Mouse (Mus musculus): ENCODE data around the gene Copg2. TPM values are rescaled to one million over a fixed set of nuclear protein-coding genes. Genes with fewer than 3 reads are reported as not detected.

Copg2 gene
- total RNA-seq, 2 experiments from 2014 or later, result 51.6 to 52.0 TPM

DNA sequence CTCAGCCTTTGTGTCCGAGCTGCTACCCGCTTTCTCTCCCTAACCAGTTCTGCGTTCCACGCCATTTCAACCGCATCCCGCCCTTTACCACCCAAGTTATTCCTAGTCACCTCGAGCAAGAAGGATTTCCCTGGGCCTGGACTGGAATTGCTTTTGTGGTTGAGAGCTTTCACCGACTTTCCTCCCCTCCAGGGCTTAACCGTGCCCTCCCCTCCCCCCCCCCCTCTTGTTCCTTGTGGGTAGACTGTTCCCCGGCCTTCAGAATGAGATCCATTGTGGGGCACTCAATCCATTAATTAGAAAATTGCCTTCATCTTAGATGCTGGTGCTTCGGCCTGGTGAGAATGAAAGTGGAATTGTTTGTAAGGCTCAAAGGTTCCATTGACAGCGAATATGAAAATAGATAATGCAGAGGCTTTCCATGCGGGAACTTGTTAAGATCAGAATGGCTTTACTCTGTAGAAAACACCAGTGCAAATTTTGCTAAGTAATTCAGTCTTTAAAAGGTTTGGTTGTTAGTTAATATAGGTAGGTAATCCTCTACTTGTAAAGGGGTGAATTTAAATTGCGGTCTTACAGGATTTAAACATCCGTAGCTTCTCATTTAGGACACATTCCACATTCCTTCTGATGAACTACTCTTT lies 160.7 kb downstream of the Copg2 start:
- DNase-seq, result no peak

DNA sequence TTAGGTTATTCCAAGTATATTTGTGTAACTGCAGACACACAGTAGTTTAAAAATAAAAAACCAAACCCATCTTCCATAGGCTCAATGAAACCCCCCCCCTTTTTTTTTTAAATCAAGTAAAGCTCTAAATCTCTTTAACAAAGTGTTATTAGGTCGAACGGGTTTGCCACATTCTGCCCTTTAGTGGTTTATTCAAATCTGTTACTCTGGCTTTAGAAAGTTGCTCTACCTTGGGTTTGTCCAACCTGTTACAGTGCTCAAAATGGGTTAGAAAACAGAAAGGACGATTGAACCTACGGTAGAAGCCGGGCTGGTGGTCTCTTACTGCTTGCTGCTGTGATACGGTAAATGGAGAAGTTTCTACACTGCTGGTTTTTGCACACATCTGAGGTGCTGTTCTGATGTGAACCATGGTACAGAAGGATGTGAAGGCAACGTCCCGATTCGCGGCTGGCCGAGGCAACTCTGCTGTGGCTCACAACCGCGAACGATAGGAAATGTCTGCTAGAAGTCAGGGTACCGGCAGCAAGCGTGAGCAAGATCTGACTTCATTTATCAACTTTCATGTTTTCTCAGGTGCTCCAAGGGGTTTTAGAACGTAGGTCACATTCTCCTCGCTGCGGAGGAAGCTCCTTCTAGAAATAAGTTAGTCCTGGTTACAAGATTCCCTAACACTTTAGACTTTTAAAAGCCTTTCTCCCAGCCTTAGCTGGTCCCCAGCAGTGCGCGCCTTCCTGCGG lies 161.4 kb downstream of the Copg2 start:
- intact Hi-C loops (cut with DNase I), result no loop called here

More for the DNA sequence above, 160.7 kb downstream of the Copg2 start:
- intact Hi-C loops (cut with DNase I), result no loop called here

DNA sequence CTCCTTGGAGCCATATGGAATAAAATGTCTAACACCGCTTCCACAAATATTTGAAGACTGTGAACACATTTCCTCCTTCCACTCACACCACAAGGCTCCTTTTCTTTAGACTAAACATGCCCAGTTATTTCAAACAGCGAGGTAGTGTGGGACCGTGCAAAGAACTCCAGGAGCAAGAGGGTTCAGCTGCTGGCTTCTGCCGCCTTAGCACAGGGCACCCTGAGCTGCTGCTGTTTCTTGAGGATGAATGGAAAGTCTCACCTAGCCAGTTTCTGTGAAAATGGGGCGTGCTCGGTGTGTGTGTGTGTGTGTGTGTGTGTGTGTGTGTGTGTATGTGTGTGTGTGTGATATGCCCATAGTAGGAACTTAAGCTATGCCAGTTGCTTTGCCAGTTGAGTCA lies 162.1 kb downstream of the Copg2 start:
- intact Hi-C loops (cut with DNase I), result no loop called here
- no peak for DNase-seq

More for the DNA sequence above, 161.4 kb downstream of the Copg2 start:
- no peak for DNase-seq

DNA sequence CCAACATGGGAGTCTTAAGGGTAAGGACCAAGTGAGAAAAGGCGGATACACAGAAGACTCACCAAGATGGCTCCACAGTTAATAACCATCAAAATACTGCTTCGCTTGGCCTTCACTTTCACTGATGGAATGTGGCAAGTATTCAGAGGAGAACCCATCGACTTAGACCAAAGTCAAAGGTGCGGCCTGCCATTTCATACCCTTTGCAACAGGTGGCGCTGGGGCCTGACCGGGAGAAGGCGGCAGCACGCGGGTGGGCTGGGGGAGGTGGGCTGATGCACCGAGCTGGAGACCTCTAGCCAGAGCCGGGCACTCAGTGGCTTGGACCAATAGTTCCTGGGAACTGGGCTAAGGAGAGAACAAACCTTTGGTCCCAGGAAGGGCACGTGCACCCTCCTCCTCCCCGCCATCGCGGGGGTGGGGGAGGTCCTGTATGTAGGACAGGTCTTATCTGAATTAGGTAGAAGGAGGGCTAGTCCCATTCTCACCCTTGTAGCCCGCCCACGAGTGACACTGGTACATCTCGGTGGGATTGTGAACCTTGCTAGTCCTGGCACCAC lies 163.9 kb downstream of the Copg2 start:
- DNase-seq, result no peak
- intact Hi-C loops (cut with DNase I), result no loop called here

DNA sequence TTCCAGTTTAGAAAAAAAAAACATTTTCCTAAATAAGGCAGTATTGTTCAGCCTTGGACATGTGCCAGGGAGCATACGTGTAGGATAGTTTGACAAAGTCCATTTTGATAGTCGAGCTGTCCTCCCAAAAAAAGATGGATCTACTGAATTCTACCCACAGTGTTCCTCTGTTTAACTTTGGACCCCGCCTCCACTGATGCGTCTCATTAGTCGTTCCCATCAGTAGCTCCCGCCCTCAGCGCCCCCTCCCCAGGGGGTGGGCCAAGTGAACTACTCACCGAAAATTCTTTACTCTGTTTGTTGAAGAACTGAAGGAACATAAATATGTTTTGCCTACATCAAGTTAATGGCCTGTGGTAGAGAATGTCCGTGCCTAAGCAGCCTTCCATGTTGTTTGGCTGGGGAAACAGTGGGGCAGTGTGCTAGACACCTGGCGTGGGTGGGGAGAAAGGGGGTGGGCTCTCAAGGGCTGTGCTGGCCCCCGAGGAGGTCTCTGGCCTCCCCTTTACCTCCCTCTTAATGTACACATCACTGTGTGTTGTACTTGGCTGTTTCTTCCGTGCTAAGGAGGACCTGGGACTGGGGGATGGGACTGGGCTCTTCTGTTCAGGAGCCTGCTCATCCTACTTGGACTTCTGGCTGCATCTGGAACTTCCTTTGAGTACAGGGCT lies 166.2 kb downstream of the Copg2 start:
- no peak for DNase-seq
- intact Hi-C loops (cut with DNase I), result no loop called here

DNA sequence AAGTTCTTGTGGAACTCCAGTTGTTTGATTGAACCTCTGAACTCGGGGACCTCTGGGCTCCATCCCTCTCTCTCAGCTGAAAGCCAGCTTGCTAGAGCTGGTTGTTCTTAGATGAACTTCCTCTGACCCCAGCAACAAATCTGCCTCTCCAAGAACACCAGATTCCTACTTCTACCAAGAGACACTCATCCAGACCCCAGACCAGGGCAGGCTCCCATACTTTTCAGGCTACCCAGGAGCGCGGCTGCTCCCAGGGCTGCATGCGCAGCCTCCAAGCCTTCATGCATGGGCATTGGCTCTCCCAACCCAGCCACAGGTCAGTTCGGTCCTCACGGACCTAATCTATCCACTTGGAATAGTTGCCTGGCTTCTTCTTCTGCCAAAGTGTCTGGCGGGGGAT lies 173.3 kb downstream of the Copg2 start, which contains the start of gene Mest:
Gene Mest, plus strand, starts transcription at position 217 of the 400 bp plus-strand sequence.
- no peak for DNase-seq
- intact Hi-C loops (cut with DNase I), result no loop called here

DNA sequence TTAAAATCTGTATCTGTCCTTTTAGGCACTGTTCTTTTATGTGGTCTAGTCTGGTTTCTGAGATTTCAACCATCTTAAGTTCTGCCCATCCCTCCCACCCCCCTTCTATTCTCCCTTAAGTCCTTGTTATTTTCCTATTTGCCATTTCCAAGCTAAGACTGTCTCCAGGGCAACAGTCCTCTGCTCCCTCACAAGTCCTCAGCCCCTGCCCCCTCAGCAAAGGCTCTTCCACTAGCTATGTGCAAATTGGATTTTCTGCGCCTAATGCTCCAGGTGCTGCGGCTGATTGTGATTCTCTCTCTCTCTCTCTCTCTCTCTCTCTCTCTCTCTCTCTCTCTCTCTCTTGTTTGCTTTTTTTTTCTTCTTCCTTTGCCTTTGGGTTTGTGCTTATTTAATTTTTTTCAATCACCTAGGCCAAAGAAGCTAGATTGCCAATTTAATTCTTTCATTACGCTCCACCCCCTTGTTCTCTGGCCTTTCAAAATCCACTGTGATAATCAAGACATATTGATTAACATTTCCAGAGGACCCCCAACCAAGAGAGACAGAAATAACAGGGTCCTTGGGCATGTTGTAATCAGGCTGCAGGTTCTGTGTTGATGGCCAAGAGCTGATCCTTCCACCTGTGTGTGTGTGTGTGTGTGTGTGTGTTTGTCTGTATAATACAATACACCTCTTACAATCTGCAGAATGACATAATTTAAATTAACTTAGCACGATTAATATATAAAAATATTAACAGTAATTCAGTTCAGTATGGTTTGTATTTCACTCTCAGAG lies 174.0 kb downstream of the Copg2 start:
- intact Hi-C loops (cut with DNase I), result no loop called here

DNA sequence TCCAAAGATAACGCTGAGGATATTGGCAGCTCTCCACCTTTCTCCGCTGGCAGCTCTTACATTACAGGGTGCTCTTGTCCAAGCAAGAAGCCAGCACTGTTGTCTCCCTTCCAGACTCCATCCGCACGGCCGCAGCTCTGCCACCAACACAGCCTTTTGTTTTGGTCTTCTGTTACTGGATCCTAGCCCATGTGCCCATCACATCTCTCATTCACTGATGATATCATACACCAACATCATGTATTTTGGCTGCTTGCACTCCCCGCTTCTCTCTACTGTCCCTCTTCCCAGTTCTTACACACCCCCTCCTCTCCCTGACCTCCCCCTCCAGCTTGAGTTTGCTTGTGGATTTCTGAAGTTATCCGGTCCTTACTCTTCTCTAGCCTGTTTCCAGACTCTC lies 179.8 kb downstream of the Copg2 start:
- intact Hi-C loops (cut with DNase I), result no loop called here
- DNase-seq, result no peak

More for the DNA sequence above, 174.0 kb downstream of the Copg2 start:
- no peak for DNase-seq

DNA sequence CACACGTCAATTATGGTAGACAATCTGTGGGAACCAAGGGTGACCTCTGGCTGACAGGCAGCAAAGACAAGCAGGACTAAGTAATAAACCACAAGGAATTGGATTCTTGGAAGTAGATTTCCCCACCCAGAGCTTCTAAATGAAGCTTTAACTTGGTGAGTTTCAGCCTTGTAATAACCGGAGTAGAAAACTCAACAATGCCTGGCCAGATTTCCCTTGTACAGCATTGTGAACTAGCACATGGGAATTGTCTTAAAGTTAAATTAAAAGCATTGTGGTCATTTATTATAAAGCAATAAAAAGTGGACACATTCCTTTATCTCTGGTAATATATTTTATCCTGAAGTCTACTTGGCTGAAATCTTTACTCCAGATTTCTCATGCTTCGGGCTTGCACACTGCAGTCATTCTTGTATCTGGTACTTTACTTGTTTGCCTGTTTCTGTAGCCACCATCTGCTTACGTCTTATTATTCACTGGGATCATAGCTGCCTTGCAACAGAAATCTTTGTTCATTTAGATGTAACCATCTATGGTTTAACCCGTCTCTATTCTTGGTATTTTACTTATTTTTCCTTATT lies 181.6 kb downstream of the Copg2 start:
- no peak for DNase-seq
- intact Hi-C loops (cut with DNase I), result no loop called here

DNA sequence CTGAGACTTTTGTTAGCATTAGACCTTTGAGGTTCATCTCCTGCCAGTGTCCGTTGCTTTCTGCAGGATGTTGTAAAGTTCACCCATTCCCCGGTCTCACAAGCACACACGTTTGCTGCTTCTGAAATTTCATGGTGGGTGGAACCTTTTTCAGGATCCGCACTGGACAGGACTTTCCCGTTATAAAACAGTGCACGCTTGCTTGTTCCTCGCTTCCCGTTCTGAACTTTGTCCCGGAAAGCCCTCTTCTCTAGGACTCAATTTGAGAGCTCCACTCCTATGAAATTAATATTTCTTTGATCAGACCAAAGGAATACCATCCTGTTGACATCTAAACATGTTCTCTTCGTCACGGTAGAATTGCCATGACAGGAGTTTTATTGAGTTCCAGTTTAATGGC lies 182.7 kb downstream of the Copg2 start:
- intact Hi-C loops (cut with DNase I), result no loop called here
- no peak for DNase-seq

DNA sequence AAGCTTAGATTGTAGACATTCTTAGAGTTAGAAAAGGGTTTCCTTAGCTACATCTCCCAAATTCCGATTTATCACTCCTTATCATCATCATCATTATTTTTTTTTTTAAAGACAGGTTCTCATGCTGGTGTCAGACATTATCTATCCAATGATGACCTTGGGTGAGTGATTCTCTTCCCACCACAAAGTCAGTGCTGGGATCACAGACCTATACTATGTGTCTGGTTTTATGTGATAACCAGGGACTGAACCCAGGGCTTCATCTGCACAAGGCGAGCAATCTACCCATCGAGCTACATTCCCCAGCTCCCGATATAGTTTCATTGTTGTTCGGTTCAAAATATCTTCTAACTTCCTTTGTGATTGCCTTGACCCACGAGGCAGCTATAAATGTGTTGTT lies 183.1 kb downstream of the Copg2 start:
- DNase-seq, result no peak
- intact Hi-C loops (cut with DNase I), result no loop called here

DNA sequence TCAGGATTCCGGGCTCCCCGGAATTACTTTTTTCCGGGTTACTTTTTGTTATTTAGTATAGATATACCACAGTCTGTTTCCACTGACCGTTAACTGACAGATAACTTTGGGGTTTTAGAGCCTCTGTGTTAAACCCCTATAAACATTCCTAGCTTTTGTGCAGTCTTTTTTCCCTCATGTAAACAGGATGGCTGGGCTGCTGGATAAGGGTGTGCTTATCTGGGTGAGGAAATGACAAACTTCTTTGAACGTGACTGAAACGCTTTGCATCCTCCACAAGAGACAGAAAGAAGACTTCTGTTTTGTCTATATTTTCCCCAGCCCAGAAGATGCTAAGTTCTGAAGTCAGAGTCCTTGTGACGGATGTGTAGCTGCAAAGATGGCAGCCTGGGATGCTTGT lies 184.1 kb downstream of the Copg2 start:
- intact Hi-C loops (cut with DNase I), result no loop called here
- no peak for DNase-seq

DNA sequence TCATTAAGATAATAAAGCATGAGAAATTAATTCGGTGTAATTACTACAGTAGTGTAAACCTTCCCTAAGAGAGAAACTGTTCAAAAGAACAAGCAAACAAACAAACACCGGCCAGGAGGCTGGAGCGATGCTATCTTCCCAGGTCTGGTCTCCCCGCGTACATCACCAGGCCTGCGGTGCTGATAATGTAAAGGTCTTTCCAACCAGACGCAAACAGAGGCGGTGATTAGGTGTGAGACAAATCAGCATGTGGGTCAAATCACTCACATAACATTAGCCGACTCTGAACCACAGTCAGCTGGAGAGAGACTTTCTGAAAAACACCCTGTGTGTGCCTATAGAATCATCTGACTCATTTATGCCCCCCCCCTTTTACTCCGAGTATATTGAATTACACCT lies 185.2 kb downstream of the Copg2 start:
- intact Hi-C loops (cut with DNase I), result no loop called here
- DNase-seq, result no peak

DNA sequence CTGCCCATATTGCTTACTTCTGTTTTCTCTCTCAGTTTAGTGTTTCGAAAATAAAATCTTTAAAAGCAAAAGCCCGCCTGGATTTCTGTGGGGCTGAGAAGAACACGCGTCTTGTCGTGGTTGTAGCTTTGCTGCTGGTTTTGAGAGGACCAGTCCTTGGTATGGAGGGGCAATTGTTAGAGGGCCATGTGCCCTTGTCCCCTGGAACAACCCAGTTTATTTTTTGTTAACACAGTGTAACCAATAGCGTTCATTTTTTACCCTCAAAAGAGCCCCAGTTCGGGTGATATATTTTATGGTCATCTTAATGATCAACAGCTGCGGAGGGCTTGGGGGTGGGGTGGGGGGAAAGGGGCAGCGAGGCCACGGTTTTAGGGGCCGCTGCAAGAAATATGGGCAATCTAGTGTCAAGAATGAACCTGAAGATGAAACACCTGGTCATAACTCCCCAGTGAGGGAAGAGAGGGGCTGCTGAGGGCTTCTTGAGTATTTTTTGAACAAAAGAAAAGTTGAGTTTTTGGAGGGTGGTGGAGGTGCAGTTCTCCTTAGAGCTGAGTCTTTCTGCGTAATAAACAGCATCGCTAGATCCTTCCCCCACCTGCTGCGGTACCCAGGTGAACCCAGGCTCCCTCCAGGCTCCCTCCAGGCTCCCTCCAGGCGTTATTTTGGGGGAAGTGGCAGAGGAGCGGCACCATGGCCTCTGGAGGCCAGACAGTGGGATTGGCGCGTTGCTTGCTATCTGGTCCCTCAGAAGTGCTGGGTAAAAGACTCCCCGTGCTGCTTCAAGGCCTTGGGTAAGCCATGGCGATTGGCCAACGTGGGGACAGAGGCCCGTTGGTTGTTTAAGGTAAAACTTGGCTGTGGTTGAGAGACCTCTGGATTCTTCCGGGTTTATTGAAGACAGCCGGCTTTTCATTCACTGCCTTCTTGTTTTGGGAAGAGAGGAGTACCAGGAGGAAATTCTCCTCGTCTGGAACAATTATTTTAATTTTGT lies 185.9 kb downstream of the Copg2 start:
- intact Hi-C loops (cut with DNase I), result no loop called here
- DNase-seq, result no peak

DNA sequence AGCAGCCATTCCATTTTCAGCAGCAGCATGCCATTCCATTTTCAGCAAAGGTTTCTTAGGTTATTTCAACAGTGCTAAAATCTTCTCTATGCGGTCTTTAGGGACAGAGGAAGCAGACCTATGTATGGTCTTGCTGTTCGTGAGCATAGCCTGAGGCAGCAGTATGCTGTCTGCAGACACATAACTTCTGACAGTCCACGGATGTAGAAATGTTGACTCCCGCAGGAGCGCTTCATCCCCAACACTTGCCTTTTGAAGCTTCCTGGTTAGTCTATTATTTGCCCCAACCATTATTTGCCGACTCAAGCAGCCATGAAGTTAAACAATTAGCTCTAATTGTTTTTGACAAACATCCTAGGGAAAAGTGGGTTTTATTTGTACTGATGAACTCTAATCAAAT lies 187.5 kb downstream of the Copg2 start:
- intact Hi-C loops (cut with DNase I), result no loop called here

DNA sequence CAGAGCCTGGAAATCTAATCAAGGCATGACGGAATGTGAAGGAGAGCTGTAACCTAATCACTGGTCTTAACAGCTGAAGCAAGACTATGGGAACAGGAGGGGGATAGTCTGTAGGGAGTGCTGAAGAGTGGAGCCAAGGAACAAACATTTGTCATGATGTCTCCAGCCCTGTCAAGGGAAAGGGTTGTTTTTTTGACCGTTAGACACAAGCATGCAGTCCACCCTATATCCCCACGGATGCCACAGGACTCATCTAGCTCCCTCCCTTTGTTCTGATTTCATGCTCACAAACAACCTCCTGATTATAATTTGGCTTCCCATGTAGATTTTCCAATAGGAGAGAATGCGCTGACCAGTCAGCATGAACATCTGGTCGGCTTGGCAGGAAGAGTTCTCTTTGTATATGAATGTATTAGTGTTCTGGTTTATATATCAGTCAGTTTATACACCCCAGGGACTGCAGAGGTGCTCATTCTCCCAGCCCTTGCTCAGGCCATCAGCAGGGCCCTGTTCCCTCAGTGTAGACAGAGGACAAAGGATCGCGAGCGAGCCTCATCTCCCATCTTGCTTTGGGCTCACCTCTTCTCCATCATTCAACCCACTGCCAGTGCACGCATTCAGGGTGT lies 192.5 kb downstream of the Copg2 start:
- DNase-seq, result no peak
- intact Hi-C loops (cut with DNase I), result no loop called here

More for the DNA sequence above, 187.5 kb downstream of the Copg2 start:
- no peak for DNase-seq

DNA sequence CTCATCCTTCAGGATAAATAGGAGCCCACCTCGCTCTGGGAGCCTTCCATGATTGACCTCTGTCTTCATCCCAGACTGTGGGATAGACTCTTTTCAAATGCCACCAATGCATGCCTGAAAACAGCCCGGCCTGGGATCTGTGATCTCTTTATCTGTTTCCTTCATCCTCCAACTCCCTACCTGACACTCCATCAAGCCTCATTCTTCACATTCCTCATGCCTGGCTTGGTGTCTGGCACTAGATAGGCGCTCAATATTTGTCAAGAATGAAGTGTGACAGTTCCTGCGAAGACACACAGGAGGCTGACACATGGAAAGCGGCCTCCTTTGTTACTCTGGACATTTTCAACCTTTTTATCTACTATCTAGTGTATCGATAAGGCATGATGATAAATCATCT lies 193.1 kb downstream of the Copg2 start:
- DNase-seq, result no peak
- intact Hi-C loops (cut with DNase I), result no loop called here

DNA sequence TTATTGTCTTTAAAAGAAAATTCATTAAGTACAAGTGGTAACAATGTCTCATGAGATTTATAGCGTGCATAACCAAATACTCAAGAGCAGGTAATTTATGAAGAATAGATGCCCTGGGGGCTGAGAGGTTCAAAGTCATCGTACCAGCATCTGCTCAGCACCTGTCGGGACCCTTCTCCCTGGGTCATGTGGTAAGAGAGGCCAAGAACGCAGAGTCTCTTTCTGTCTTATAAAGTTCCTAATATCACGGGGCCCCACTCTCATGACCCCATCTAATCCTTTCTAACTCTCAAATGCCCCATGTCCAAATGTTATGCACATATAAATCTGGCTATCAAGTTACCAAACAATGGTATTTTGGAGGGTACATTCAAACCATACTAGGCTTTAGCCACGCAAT lies 193.7 kb downstream of the Copg2 start:
- intact Hi-C loops (cut with DNase I), result no loop called here
- no peak for DNase-seq

DNA sequence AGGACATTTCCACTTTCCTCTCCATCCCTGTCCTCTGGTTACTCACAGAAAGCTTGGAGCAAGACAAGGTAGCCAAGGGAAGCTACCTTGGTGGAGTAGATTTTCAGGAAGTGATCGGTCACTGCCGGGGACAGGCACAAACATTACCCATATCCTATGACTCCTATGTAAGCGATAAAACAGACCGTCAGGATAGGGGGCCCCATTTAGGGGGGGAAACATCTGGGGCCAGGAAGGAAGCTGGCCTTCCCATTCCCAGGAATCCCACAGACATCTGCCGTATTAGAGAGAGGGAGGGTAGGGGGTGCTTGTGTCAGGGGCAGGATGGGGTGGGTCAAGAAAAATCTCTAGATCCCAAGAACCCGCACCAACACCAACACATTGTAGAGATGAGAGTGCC lies 196.4 kb downstream of the Copg2 start:
- no peak for DNase-seq
- intact Hi-C loops (cut with DNase I), result no loop called here
